Mouse (Mus musculus): Measurements from ENCODE around the gene Gm49486.

DNA sequence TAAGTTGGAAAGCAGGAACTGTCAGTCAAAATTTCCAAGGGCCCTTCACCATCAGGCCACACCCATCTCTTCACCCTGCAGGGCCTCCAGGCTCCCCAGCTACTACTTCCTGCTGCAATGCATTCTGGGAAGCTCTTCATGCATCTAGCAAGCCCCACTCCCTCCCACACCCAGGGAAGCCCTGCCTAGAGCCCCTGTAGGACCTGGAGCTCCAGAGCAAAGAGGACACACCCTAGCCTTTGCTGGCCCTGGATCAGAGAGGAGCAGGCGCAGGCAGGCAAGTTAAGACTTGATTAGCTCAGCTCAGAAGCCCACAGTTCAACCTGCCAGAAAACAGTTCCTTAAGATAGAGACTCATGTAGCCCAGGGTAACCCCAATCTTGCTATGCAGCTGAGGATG is 52.2 kb downstream of the Gm49486 start:
- TF ChIP-seq CTCF (IDR thresholded peaks at IDR 0.05; ENCODE audit: insufficient read depth, low read length): no peak
- no peak for TF ChIP-seq POLR2A (IDR thresholded peaks at IDR 0.05; ENCODE audit: borderline replicate concordance, extremely low read depth, low read depth, low read length)
